Mouse (Mus musculus) olfactory bulb, adult 2 months (tissue): ENCODE results near the gene Lpar3.
A peak's percentile ranks its signal among the peaks of the same experiment; 100 is the strongest.

Source experiments
- CTCF ChIP-seq: fragments of 200-500 bp; IDR thresholded peaks from 2 replicates; pipeline ENCODE4 v1.5.1; 2012; ENCODE audit warnings: low read depth, mild to moderate bottlenecking, low read length, moderate library complexity; ENCODE audit not compliant: insufficient read depth
- POLR2A ChIP-seq: fragments of 200-500 bp; IDR thresholded peaks from 2 replicates; pipeline ENCODE4 v1.6.1; 2012; ENCODE audit warnings: mild to moderate bottlenecking, low read depth, low read length, moderate library complexity; ENCODE audit not compliant: insufficient read depth

DNA sequence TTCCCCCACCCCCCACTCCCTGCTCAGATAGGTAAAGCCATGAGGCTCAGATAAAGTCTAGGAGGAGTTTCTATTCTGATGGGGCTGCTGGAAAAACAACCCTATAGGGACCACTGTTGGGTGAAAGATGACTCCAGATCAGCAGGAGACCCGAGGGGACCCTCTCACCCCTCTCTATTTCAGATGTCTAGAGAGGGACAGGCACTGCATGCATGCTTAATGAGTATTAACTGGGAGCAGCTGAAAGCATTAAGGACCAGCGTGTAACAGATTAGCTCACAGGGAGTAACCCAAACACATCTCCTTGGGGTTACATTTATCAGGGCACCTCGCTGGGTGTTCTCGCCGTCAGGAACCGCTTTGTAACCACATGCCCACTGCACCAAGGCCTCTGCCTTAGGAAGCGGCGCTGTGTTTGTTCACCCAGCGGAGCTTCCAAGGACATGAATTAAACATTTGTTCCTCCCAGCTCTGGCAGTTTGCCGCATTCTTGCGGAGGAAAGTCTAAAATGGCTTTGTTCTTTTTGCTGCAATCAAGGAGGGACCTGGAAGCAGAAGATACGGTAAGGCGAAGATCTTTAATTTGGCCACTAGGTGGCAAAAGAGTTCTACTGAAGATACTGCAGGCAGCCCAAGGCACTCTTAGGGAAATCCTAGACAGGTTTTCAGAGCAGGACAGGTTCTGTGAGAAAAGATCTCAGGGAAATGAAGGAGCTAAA, 106.9 kb downstream of the Lpar3 start:
- no peak for TF ChIP-seq POLR2A
- TF ChIP-seq CTCF: 0 out of 2 replicates have a peak, but pooled peaks have one; percentile 35
